Mouse (Mus musculus) gastrocnemius, adult 18-20 months (tissue): ENCODE measurements at regions not wholly inside any gene's neighbourhood (a gene's known extent, or its start where the extent isn't known, plus 50 kb on each side); places are given as distances from the start of the nearest gene placed in this dataset.
A peak's percentile ranks its signal among the peaks of the same experiment; 100 is the strongest.

ENCODE experiments used
- DNase-seq: peaks from one replicate; pipeline ENCODE4 v3.0.0; 2021; ENCODE audit warnings: low spot score

DNA sequence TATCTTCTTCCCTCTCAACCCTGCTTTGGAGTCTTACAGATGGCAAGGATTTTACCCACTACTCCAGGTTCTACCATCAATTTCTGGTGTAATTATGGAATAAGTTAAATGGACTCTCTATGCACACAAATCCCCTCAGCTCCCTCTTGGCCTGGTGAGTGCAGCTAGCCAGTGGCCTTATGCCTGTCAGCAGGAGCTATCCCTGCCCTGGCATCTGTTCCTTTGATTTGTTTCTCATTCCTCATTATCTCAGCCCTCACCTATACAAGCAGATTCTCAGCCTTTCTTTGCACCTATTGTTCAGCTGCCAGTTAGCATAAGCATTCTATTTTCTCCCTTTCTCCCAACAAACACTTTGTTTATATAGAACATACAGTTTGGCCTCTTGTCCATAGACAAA, 150.3 kb downstream of the Rnf152 start:
- no peak for DNase-seq

DNA sequence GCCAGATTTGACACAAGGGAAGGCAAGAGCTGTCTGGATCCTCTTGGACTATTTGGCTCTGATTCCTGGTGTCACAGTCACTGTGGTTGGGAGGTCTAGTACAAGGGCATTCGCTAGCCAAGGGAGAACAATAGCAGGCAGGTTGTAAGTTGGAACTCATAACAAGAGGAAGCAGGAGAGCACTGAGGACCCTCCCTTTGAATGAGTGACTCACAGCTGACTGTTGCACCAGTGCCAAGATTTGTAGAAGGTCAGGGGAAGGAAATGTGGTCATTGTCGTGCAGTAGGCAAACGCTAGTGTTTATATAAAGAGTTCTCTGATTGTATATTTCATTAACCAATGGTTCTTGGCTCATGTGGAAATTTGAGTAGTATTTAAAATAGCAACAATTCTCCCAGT, 157.2 kb downstream of the Rnf152 start:
- no peak for DNase-seq

DNA sequence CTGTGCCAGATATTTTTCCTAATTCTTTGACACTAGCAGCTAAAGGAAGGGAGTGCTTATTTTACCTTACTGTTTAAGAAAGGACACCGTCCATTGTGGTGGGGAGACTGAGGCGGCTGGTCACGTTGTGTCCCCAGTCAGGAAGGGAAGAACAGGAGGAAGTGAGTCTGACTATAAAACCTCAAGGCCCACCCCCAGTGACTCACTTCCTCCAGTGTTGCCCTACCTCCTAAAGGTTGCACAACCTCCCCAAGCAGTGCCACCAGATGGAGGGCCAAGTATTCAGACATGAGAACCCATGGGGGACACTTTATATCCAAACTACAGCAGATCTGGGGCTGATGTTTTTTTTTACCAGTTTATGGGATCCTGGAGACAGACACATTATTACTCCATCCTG, 165.4 kb downstream of the Rnf152 start:
- DNase-seq: no peak

DNA sequence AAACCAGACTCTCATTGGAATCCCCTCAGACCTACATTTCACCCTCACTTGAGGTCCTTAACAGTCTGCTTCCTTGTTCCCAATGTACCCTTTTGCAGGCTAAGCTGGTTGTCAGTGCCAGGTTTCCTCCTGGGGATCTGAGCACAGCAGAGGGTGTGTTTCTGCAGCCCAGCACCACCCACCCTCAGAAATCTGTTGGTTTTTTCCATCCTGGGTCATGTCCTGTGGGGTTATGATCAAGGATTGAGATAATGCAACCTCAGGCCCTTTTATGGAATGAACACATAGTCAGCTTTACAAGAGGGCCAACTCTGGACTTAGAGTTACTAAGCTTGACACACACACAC, 167.6 kb downstream of the Rnf152 start:
- DNase-seq: no peak

DNA sequence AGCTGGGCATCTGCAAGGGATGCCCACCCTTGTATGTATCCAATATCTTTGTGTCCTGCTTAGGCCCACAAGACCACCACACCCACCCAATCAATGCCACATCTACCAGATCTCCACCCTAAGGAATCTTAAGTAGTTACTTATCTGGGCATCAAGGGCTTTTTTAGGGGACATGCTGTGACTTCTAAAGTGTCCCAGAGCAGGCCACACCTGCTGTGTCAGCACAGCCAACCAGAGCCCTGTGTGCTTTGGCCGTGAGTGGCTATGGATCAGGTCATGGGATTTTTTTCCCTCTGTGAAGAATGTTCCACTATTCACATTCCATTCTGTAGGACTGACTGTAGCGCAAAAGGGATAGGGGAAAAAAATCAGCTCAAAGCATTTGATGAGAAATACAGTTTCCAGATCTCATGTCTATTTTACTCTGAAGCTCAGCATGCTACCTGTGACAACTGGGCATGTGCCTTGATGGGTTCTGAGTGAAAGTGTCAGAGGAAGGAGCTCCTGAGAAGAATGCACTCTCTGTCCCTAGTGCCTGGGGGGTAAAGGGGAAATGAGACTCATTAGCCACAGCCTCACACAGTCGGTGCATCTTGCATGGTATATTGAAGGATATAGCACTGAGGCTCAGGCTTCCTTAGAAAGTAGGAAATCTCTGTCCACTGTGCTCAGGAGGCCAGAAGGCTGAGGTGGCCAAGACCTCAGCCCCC, 168.1 kb downstream of the Rnf152 start:
- no peak for DNase-seq

DNA sequence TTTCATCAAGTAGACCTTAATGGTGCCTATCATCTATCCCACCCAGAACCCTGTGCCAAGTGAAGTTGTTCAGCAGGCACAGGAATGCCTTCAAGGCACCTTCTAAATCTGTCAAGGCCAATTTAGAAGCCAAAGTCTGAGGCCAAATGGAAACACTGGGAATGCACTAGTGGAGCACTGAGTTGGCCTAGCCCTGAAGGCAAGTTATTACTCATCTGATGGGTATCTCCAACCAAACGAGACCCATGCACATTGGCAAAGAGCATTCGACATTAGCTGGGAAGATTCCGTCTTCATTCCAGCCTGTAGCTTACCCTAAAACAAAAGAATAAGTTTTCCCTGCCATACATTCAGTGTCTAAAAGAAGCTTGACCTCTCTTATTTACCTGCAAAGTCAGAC, 172.0 kb downstream of the Rnf152 start:
- no peak for DNase-seq

DNA sequence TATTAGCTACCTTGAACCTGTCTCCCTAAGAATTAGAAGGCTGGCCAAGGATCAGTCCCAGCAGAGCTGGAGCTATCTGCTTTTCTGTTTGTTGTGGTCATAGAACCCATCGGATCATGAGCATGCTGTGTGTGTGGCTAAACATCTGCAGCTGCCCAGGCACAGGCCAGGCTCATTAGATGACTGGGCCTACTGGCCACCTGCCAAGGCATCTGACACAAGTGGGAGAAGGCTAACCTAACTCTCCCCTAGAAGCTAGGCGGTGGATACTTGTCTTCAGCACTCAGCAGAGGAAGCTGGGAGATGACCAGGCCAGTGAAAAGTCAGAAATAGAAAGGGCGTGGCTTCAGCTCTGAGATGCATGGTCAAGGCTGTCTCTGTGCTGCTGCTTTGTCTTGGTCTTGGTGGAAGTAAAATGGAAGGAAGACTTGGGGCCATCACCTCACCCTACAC, 177.1 kb downstream of the Rnf152 start:
- DNase-seq: peak; percentile 37

DNA sequence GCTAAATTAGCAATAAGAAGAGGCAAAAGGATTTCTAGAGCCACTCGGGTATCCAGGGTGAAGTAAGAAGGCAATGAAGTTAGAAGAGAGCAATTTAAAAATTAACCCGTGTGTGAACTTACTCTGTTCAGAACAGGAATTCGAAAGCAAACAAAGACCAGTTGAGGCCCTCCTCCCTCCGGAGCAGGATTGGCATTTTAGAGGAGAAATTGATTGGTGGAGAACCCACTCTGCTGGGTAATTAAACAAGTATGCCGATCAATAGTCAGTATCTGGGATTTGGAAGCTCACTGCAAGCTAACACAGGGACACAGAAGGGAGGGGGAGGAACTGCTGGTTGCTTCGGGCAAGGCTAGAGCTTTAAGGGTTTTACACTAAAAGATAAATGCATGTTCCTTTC, 177.7 kb downstream of the Rnf152 start:
- DNase-seq: no peak

DNA sequence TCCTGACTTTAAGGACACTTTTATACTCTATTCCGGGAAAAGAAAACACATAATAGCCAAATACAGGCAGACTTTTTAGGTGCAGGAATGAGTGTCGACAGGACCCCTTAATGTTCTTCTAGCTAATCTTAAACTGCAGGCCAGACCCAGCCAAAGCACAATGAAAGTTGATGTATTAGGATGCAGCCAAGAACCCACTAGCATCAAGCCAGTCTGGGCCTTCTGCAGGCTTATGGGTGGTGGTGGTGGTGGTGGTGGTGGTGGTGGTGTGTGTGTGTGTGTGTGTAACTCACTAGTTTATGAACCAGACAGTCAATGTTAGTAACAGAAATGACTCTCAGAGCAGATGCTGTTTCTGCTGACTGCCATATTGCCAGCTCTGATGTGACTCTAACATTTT, 178.6 kb downstream of the Rnf152 start:
- DNase-seq: no peak

DNA sequence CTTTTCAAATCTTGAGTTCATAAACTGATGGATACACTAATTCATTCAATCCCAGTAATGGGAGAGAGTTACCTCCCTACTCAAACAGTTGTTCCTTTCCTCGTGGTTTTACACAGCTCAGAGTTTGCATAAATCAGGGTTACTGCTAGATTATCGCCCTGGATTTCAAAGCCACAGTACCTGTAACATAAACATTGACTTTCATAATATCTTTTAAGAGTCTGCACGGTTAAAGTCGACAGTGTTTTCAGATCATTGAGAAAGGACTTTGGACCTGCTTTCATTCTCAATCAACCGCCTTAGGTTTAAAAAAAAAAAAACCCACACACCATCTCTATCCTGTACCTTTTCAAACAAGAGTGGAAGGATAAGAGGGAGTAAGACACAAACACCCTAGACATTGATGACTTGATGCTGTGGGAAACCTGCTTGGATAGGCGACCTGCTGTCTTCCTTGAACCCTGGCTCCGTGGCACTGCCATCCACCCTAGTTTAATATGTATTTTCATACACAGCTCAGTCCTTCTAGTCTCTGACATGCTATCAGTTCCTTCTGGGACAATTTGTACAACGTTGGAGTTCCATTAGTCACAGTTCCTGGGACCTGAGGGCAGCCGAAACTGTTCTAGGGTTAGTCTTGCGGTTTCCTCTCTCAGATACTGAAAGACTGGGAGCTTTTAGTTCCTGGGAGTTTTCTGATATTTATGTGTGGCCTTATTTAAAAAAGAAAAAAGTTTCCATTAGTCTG, 179.3 kb downstream of the Rnf152 start:
- no peak for DNase-seq

DNA sequence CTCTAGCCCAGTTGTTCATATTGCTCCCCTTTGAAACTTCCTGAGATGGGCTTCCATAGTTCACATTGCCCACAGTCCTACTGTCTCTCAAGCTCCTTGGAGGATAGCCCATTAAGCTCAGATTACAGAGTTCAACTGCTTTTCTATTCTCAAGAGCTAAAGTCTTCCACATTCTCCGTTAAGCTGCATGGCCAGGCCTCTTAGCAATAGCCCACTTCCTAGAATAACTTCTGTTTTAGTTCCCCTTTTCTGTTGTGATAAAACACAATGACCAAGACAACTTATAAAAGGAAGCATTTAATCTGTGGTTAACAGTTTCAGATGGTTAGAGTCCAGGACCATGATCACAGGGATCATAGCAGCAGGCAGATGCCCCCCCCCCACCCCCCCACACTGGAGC, 185.5 kb downstream of the Rnf152 start:
- DNase-seq: no peak

DNA sequence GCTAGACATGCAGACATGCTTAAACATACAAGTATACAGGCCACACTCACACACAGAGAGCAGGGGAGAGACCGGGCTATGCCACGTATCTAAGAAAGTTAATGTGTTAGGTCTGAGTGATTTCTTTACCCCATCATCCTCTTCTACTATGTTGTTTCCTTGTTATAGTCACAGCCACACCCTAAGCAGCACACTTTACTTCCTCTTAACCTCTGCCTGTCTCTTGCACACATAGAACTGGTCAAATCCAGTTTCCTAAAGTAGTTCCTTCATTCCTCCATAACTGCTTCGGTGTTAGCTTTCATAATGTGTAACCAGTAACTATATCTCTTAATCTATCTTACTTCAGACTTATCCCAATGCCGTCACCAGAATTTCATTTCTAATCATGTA, 186.4 kb downstream of the Rnf152 start:
- DNase-seq: no peak

DNA sequence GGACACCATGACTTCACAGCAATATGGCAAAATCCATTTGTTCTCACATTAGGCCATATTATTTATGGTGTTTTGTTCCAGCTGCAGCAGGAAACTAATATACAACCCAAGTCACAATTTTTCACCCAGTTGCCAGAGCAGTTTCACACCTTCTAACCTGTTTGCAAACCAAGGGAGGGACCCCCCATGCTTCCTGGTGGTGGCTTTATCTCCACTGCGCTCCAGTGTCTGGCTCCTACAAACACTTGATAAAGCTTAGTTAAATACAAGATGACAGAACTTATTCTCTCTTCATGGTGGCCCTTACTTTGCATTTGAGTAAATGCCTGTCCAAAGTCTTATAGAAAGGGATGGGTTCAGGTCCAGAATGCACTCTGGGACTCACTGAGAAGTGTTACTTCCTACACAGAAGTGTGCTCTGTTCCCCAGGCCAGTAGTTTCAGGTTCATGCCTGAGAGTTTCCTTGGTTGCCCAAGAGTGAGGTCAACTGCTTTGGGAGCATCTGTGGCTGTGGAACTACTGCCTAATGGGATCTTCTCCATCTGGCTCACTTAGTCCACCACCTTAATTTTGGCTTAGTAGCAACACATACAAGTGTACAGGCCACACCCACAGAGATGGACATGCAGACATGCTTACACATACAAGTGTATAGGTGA, 186.9 kb downstream of the Rnf152 start:
- DNase-seq: no peak

DNA sequence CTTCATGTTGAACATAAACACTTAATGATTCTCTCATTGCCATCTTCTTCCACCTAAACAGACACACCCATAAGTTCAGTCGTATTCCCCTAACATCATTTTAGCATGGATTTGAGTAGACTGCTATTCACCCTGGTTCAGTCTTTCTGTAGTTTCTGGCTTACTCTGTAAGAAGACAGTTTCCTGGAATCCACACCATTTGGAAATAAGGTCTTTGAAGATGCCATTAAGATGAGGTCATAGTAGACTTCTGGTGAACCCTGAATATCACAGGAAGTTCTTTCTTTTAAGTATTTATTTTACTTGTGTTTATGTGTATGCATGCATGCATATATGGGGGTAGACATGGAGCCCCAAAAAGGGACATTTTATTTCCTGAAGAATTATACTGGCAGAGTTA, 187.7 kb downstream of the Rnf152 start:
- no peak for DNase-seq

DNA sequence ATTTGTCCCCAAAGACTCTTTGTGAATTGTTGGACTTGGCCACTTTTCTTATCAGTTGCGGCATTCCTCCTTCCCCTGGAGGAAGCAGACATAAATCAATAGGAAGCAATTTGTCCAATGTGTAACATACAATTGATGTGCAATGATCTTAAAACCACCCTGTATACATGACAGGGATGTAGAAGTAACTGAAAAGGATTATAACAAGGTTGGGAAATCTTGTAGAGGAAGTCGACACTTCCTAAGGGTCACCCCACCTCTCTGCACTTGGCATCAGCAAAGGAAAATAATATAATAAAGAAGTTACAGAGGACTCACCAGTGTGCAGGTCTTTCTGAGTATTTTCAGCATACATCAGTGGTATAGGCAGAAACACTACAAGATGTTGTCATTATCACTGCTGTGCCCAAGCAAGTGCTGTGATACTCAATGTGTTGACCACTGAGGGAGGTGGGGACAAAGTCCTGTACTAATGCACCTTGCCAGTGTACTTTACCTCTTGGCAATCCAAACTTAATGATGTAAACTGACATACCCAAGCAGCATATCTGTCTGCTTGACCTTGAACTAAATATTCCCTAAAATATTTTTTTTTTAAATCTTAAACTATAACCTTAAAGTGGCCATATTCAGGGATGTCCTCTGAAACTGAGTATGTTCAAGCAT, 198.9 kb downstream of the Rnf152 start:
- DNase-seq: no peak

DNA sequence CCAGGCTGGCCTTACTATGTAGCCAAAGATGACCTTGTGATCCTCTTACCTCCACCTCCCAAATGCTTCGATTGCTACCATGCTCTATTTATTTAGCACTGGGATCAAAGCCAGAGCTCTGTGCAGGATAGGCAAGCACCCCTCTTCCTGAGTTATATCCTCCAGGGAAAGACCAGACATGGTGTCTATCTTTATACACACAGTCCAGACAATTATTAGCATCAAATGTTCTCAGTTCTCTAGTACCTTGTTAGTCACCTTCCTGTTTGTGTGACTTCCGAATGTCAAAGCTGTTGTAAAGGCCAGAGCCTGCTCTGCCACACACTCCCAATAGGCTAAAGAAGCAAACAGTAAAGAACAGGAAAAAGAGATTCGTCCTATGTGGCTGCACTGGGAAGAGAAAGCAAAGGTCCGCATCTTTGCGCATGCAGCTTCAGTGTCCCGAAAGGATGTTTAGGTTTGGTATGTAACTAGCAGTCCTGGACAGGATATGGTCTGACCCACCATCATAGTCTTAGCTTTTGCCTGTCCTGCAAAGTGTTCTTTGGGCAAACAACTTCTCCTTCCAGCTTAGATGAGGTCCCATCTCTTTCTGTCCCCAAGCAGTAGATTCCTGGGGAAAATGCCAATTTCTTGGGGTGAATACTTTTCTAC, 204.2 kb downstream of the Rnf152 start:
- DNase-seq: no peak

DNA sequence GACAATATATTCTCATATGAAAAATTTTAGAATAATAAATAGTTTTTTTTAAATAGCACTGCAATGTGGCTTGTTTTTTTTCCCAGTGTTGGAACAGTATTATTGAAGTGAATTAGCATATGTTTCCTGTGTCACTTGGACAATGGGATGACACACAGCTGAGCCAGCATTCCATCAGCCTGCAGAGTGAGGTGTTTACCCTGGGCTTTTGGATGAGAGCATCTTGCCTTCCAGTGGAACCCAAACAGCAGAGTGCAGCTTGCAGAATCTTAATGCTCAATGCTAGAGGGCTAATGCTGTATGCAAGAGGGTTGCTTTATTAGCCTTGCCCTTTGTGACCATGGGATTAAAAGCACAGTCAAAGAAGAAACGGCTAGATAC, 205.1 kb downstream of the Rnf152 start:
- no peak for DNase-seq

DNA sequence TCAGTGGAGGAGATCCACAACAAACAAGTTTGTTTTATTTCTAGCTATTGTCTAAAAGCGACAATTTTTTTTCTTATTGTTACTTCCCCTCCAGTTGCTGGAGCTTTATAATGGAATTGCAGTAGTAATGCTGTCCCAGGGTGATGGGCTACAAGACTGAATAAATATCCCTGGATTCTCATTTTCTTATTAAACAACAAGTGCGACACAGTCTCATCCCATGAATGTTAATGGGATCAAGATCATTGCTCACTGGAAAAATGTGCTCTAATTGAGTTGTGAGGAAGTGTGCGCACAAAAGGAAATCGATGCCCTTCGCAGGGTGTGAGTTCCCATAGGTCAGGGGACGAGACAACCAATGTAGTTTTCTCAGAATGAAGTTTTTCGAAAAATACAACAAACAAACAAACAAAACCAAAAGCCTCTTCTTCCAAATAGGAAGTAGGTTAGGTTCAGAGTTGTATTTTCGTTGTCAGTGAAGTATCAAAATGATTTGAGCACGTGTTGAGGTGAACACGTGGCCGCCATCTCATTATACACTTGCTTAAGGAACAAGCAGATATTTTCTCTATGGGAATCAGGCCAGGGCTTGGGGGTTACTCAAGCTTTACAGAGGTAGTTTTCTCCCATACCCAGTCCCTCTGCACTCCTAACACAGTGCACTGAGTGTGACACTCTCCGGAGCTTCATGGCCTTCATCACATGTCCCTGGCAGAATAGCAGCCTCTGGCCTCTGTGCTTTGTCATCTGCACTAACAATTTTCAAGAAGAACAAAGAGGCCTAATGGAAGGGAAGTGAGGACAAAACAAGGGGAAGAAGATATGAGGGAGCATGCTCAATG, 205.7 kb downstream of the Rnf152 start:
- DNase-seq: no peak

DNA sequence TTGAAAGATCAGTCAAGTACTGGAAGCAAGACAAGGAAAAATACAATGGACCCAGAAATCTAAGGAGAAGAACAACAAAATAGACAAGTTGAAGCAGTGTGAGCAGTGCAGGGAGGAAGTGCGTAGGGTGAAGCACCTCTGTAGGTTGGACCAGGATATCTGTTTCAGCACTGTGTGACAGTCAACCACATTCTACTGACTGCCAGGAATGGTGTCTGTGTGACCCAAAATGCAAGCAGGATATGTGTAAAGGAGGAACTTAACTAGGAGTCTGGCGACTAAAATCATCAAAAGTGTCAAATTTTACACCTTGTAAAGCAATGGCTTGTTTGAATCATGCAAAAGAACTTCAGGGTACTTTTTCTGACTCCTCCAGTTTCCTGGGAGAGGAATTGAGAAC, 207.7 kb downstream of the Rnf152 start:
- DNase-seq: no peak

DNA sequence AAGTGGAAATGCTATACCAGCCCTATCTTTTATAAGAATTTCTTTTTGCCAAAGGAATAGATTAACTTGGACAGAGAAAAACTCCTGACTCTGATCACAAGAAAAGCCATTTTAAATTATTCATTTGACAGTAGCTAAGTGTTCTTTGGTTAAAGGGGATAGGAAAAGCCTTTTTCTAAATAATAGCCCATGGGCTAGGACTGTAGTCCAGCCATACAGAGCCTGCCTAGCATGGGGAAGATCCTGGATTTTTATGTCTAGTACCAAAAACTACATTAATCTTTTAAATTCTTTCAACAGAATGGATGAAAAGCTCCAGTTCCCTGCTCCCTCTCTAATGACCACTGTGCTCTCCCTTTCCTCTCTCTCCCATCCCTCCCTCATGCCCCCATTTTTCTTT, 208.5 kb downstream of the Rnf152 start:
- DNase-seq: no peak

DNA sequence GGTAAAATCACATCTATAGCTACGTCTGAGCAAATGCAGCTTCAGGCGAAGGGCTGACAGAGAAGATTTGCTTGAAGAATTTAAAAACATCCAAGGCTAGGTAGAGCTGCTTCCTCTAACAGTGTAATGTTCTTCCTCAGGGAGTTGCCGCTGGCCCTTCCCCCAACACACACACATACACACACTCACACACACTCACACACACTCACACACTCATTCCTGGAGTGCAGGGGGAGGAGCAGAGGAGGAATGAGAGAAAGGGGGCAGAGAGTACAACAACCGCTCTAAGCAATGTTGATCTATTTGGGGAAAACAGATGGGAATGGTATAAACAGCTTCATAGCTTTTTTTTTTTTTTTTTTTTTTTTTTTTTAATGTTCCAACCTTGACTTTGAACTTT, 232.6 kb downstream of the Rnf152 start:
- no peak for DNase-seq
